Mouse (Mus musculus) embryonic fibroblast, embryonic 13.5 days (primary cell): ENCODE results near the gene Tox3.

Experiments used
- CTCF ChIP-seq: IDR thresholded peaks from 2 replicates; pipeline ENCODE4 v1.5.1; 2011; ENCODE audit warnings: mild to moderate bottlenecking, control low read depth, low read length, moderate library complexity, borderline replicate concordance; ENCODE audit not compliant: insufficient read depth
- POLR2A ChIP-seq: IDR thresholded peaks from 2 replicates; pipeline ENCODE4 v1.6.1; 2011; ENCODE audit warnings: low read depth, mild to moderate bottlenecking, control low read depth, low read length, moderate library complexity

- TF ChIP-seq POLR2A = no peak
- TF ChIP-seq CTCF = no peak
Observed at GRCm38 (mm10) chr8:90302951-90303350, 45.2 kb downstream of the Tox3 start.
